Mouse (Mus musculus) ES-E14 (cell line): ENCODE results near the gene S100a11. TPM values are rescaled to one million over a fixed set of nuclear protein-coding genes. Genes with fewer than 3 reads are reported as not detected.

Experiments used
- DNase-seq: peaks from one replicate; pipeline ENCODE4 v3.0.0-alpha.2; 2013; ENCODE audit warnings: low read depth, low spot score
- H3K27ac ChIP-seq: 2 replicates; pipeline ENCODE4 v1.5.1; 2012; ENCODE audit warnings: low read depth, mild to moderate bottlenecking, low read length, moderate library complexity, mixed read lengths; ENCODE audit not compliant: poor library complexity, insufficient read depth, severe bottlenecking
- H3K36me3 ChIP-seq: 2 replicates; pipeline ENCODE4 v1.6.1; 2012; ENCODE audit warnings: mild to moderate bottlenecking, low read length, moderate library complexity, mixed read lengths; ENCODE audit not compliant: control insufficient read depth, poor library complexity, insufficient read depth, severe bottlenecking
- H3K4me1 ChIP-seq, 2 experiments: fragments of 150-350 bp in 1 of 2; sonication (generic) in 1 of 2; 2 replicates each; pipeline ENCODE4 v1.6.1; 2012; ENCODE audit warnings: low read length in 2 of 2, mild to moderate bottlenecking in 1 of 2, mixed read lengths in 1 of 2; ENCODE audit not compliant: control insufficient read depth in 2 of 2, insufficient read depth in 2 of 2, poor library complexity in 1 of 2
- H3K4me3 ChIP-seq, 2 experiments: fragments of 150-350 bp in 1 of 2; sonication (generic) in 1 of 2; 2 replicates each; pipeline ENCODE4 v1.5.1; 2012; ENCODE audit warnings: low read length in 2 of 2, low read depth in 1 of 2, mild to moderate bottlenecking in 1 of 2, mixed read lengths in 1 of 2; ENCODE audit not compliant: insufficient read depth in 1 of 2, poor library complexity in 1 of 2, severe bottlenecking in 1 of 2
- H3K9ac ChIP-seq: 2 replicates; pipeline ENCODE4 v1.6.1; 2012; ENCODE audit warnings: low read depth, mild to moderate bottlenecking, low read length, mixed read lengths; ENCODE audit not compliant: poor library complexity, insufficient read depth, severe bottlenecking
- H3K9me3 ChIP-seq: fragments of 150-350 bp; sonication (generic); 2 replicates; pipeline ENCODE4 v1.6.1; 2012; ENCODE audit warnings: low read depth, mild to moderate bottlenecking, low read length; ENCODE audit not compliant: control insufficient read depth, insufficient read depth
- CHD2 ChIP-seq: IDR thresholded peaks from 2 replicates; pipeline ENCODE4 v1.6.1; 2014; ENCODE audit warnings: mild to moderate bottlenecking, low read depth, low read length, inconsistent platforms
- HCFC1 ChIP-seq: IDR thresholded peaks from 2 replicates; pipeline ENCODE4 v1.6.1; 2012; ENCODE audit warnings: low read length, inconsistent platforms, borderline replicate concordance; ENCODE audit not compliant: insufficient read depth
- MAFK ChIP-seq: IDR thresholded peaks from 2 replicates; pipeline ENCODE4 v1.6.1; 2014; ENCODE audit warnings: mild to moderate bottlenecking, low read depth, low read length, inconsistent platforms; ENCODE audit not compliant: insufficient read depth
- ZC3H11A ChIP-seq: IDR thresholded peaks from 2 replicates; pipeline ENCODE4 v1.6.1; 2012; ENCODE audit warnings: low read depth, mild to moderate bottlenecking, inconsistent platforms, low read length, borderline replicate concordance
- ZNF384 ChIP-seq: IDR thresholded peaks from 2 replicates; pipeline ENCODE4 v1.6.1; 2012; ENCODE audit warnings: low read depth, low read length, inconsistent platforms
- in situ Hi-C, 2 experiments: fragments of 600-800 bp; cut with MboI; formaldehyde crosslinking; loops; one replicate each; pipeline ENCODE4 v1.15.1; 2025; ENCODE audit warnings: low sequenced_read_pairs in 2 of 2, inconsistent platforms in 1 of 2; ENCODE audit not compliant: unreplicated experiment in 2 of 2
- total RNA-seq: library from RNA; depleted of rRNA; stranded (reverse); fragments of 300-350 nt; gene quantifications from 2 replicates; pipeline ENCODE4 v1.2.3, GENCODE M21; 2012

Gene S100a11
- total RNA-seq, 1 experiment: 37.2 TPM

DNA sequence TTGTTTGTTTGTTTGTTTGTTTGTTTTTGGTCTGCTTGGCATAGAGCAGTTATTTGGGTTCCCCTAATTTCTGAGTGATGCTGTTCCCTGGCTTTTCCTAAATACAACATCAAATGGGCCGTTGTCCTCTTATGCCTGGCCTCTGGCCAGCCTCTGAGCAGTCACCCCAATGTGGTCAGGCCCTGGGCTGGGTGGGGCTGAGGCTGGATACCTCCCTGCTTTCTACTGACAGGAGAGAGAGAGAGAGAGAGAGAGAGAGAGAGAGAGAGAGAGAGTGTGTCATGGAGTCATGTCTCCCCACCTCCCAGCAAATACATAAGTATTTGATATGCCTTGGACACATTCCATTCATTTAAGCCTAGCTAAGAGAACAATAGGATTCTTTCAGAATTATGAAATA lies 36.3 kb downstream of the S100a11 start:
- DNase-seq: no peak
- H3K9me3 ChIP-seq: no peaks in the 10 kb centered on the region
- TF ChIP-seq CHD2: no peak
- no peak for TF ChIP-seq ZC3H11A
- no peak for TF ChIP-seq MAFK
- no peak for TF ChIP-seq ZNF384
- TF ChIP-seq HCFC1: no peak
- H3K36me3 ChIP-seq: peaks cover 6% of the 10 kb centered on the region
- H3K4me1 ChIP-seq: peaks cover 7 to 18% of the 10 kb centered on the region in 2 experiments
- peak overlapping the region in 1 of 2 experiments; percentile 24; a peak in 2 of 4 replicates for H3K4me3 ChIP-seq
- in situ Hi-C loops: no loop called here
- H3K9ac ChIP-seq: no peak overlapping the region; the same call in 1 of the 2 replicates
- H3K27ac ChIP-seq: no peak overlapping the region; the same call in 1 of the 2 replicates

DNA sequence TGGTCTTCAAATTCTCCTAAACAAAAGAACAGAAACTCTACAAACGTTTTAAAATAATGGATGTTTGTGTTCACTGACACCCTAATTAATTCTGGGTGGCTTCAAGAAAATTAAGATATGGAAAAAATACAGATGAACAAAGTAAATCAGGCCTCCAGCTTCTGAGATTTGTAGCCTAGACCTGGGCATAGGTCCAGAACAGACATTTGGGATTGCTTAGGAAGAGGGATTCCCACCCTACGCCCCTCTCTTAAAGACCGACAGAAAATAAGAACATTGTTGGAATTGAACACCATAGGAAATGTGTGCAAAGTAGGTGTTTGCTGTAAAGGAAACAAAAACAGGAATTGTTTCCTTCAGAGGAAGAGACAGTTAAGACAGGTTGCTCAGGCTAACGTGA lies 37.2 kb downstream of the S100a11 start:
- peak overlapping the region; percentile 42; the same call in 1 of the 2 replicates for H3K27ac ChIP-seq
- H3K9me3 ChIP-seq: no peaks in the 10 kb centered on the region
- no peak overlapping the region for H3K9ac ChIP-seq
- in situ Hi-C loops: no loop called here
- no peak overlapping the region for H3K4me3 ChIP-seq
- DNase-seq: no peak
- peaks cover 7 to 18% of the 10 kb centered on the region in 2 experiments for H3K4me1 ChIP-seq
- peaks cover 8% of the 10 kb centered on the region for H3K36me3 ChIP-seq
- no peak for TF ChIP-seq ZNF384
- no peak for TF ChIP-seq HCFC1

DNA sequence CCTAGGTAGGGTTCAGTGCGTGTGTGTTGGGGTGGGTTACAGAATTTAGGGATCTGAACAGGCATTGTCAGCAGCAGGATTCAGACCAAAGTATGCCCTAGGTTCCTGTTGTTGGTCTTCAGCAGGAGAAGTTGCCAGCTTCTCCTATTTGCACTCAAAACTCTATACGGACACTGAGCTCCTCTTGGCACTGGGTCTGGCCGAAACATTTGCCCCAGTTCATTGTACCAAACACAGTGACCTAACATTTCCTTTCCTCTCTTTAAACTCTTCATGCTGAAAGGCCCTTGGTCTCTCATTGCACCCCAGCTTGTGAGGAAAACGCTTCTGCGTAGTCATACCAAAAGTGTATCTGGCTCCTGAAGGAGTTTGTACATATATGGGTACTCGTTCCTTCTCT lies 39.7 kb downstream of the S100a11 start:
- in situ Hi-C loops: no loop called here
- H3K27ac ChIP-seq: no peak overlapping the region
- TF ChIP-seq HCFC1 (no peak), MAFK (no peak), CHD2 (no peak), ZNF384 (no peak), ZC3H11A (no peak)
- DNase-seq: no peak
- peaks cover 8% of the 10 kb centered on the region for H3K36me3 ChIP-seq
- no peak overlapping the region for H3K4me3 ChIP-seq
- H3K9ac ChIP-seq: no peak overlapping the region
- H3K9me3 ChIP-seq: no peaks in the 10 kb centered on the region
- H3K4me1 ChIP-seq: peaks cover 7 to 16% of the 10 kb centered on the region in 2 experiments

DNA sequence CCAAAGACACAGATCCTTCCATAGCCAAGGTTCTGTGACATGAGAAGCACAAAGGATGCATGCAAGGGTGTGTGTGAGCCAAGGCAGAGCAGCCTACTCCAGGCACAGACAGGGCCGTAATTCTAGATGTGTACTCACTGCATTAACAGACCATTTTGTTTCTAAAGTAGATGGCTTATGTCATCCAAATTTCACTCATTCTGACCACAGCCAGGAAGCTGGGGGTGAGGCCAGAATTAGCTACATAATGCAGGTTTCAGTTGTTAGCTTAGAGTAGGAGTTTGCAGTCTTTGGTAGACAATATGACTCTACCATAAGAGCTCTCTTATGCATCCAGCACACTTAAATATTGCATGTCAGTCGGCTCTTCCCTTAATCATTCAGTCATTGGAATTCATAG lies 42.1 kb downstream of the S100a11 start:
- no peak for DNase-seq
- H3K4me3 ChIP-seq: no peak overlapping the region
- peaks cover 8% of the 10 kb centered on the region for H3K36me3 ChIP-seq
- no peaks in the 10 kb centered on the region for H3K9me3 ChIP-seq
- no peak overlapping the region for H3K27ac ChIP-seq
- no peak for TF ChIP-seq ZC3H11A
- no peak for TF ChIP-seq CHD2
- no peak for TF ChIP-seq HCFC1
- no peak for TF ChIP-seq ZNF384
- no peak for TF ChIP-seq MAFK
- in situ Hi-C loops: no loop called here
- peaks cover 6 to 11% of the 10 kb centered on the region in 2 experiments; a peak in 3 of 4 replicates for H3K4me1 ChIP-seq
- H3K9ac ChIP-seq: no peak overlapping the region

DNA sequence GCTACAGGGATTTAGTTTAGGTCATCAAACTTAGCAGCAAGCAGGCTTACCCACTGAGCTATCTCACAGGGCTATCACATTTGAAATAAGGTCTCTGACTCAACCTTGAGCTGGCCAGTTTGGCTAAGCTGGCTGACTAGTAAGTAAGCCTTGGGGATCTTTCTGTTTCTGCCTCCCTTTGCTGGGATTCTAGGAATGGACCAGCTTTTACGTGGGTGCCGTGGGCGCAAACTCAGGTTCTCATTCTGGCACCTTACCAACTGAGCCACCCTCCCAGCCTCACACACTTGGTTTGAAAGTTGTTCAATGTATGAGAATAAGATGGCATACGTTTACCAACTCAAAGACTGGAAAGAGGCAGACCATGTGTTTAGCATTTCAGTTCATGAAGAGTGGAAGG lies 42.9 kb downstream of the S100a11 start:
- TF ChIP-seq ZC3H11A (no peak), ZNF384 (no peak), HCFC1 (no peak), MAFK (no peak), CHD2 (no peak)
- Histone ChIP-seq H3K36me3 (peaks cover 8% of the 10 kb centered on the region), H3K4me1 (peaks cover 3 to 5% of the 10 kb centered on the region in 2 experiments; a peak in 3 of 4 replicates), H3K4me3 (no peak overlapping the region), H3K9me3 (no peaks in the 10 kb centered on the region), H3K27ac (no peak overlapping the region), H3K9ac (no peak overlapping the region)
- in situ Hi-C loops: no loop called here
- no peak for DNase-seq
